Mouse (Mus musculus): ENCODE data around the gene Heyl. TPM values are rescaled to one million over a fixed set of nuclear protein-coding genes. Genes with fewer than 3 reads are reported as not detected.

The Heyl gene
- total and polyA plus RNA-seq, 3 experiments: not detected

DNA sequence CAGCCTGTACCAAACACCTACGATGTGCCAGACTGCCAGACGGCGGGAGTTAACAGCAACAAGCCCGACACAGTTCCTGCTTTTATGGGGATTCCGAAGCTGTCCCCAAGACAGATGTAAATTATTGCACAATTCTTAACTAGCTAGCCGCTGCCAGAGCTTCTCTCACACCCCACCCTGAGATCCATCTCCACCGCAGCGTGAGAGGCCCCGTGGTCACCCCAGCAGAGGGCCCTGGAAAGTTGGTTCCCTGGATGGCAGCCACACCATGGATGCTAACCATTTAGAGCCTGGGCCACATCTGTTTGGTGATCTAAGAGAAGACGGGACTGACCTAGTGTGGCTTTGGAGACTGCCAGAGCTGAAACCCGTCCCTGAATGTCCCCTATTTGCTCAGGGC, 4.2 kb upstream of the Heyl start:
- no peaks in the 10 kb centered on the region for H3K9me3 ChIP-seq (replicated peaks; ENCODE audit: insufficient read depth, low read length)
- no peaks in the 10 kb centered on the region for H3K79me2 ChIP-seq (ENCODE audit: control insufficient read depth, insufficient read depth, low read length, poor library complexity)
- no peak overlapping the region for H3K27ac ChIP-seq (ENCODE audit: control insufficient read depth, low read depth, low read length)
- H3K36me3 ChIP-seq (ENCODE audit: control insufficient read depth in 1 of 2, insufficient read depth in 2 of 2, low read length in 2 of 2): no peaks in the 10 kb centered on the region
- TF ChIP-seq ZMIZ1 (IDR thresholded peaks at IDR 0.05; ENCODE audit: low read depth, low read length) (no peak), SMC3 (IDR thresholded peaks at IDR 0.05; ENCODE audit: low read depth, low read length) (no peak), POLR2AphosphoS2 (IDR thresholded peaks at IDR 0.05; ENCODE audit: low read length) (no peak), TBP (IDR thresholded peaks at IDR 0.05; ENCODE audit: low read depth, low read length) (no peak)
- DNase-seq (ENCODE audit: low read depth, low spot score): no peak
- no peak overlapping the region for H3K4me3 ChIP-seq (ENCODE audit: control insufficient read depth in 1 of 2, insufficient read depth in 1 of 2, low read depth in 2 of 2, low read length in 2 of 2)
- H3K9ac ChIP-seq (ENCODE audit: control insufficient read depth, low read depth, low read length, poor library complexity, severe bottlenecking): no peak overlapping the region
- H3K27me3 ChIP-seq (ENCODE audit: control insufficient read depth in 1 of 2, insufficient read depth in 2 of 2, low read length in 2 of 2): peaks cover 0 to 20% of the 10 kb centered on the region in 2 experiments
- no peaks in the 10 kb centered on the region for H3K4me1 ChIP-seq (ENCODE audit: control insufficient read depth in 1 of 2, insufficient read depth in 2 of 2, low read length in 2 of 2)

DNA sequence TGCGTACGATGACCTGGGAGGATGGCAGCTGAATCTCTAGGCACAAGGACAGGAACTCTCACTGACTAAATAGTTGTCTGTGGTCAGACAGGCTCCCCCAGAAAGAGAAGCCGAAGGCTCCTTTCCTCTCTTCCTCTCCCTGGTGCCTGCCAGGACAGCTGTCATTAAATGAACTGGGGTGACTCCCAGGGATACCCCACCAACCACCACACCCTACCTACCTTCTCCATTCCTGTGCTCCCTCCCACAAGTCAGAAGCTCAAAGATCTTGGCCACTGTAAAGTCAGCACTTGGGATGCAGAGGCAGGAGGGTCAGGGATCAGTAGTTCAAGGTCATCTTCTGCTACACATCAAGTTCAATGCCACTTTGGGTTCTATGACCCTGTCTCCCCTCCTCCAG, 515 bp upstream of the Heyl start:
- H3K9ac ChIP-seq (ENCODE audit: control insufficient read depth, low read depth, low read length, poor library complexity, severe bottlenecking): no peak overlapping the region
- peaks cover 0 to 4% of the 10 kb centered on the region in 2 experiments; a peak in 1 of 4 replicates for H3K4me1 ChIP-seq (ENCODE audit: control insufficient read depth in 1 of 2, insufficient read depth in 2 of 2, low read length in 2 of 2)
- H3K9me3 ChIP-seq (replicated peaks; ENCODE audit: insufficient read depth, low read length): no peaks in the 10 kb centered on the region
- no peak overlapping the region for H3K4me3 ChIP-seq (ENCODE audit: control insufficient read depth in 1 of 2, insufficient read depth in 1 of 2, low read depth in 2 of 2, low read length in 2 of 2)
- peaks cover 0 to 16% of the 10 kb centered on the region in 2 experiments for H3K27me3 ChIP-seq (ENCODE audit: control insufficient read depth in 1 of 2, insufficient read depth in 2 of 2, low read length in 2 of 2)
- DNase-seq (ENCODE audit: low read depth, low spot score): no peak
- no peak overlapping the region for H3K27ac ChIP-seq (ENCODE audit: control insufficient read depth, low read depth, low read length)
- no peak for TF ChIP-seq ETS1 (IDR thresholded peaks at IDR 0.05; ENCODE audit: low read depth, low read length)
- TF ChIP-seq EP300 (IDR thresholded peaks at IDR 0.05; ENCODE audit: low read depth in 1 of 2, low read length in 2 of 2): no peak
- TF ChIP-seq SIN3A (IDR thresholded peaks at IDR 0.05; ENCODE audit: low read length): no peak
- TF ChIP-seq POLR2AphosphoS2 (IDR thresholded peaks at IDR 0.05; ENCODE audit: low read length): no peak
- TF ChIP-seq E2F4 (IDR thresholded peaks at IDR 0.05; ENCODE audit: borderline replicate concordance, low read depth, low read length): no peak
- no peak for TF ChIP-seq ZC3H11A (IDR thresholded peaks at IDR 0.05; ENCODE audit: low read depth, low read length)
- TF ChIP-seq JUND (IDR thresholded peaks at IDR 0.05; ENCODE audit: low read depth, low read length): no peak
- TF ChIP-seq RCOR1 (IDR thresholded peaks at IDR 0.05; ENCODE audit: low read depth, low read length): no peak
- TF ChIP-seq SMC3 (IDR thresholded peaks at IDR 0.05; ENCODE audit: low read depth, low read length): no peak
- TF ChIP-seq NELFE (IDR thresholded peaks at IDR 0.05; ENCODE audit: low read depth, low read length): no peak
- no peaks in the 10 kb centered on the region for H3K36me3 ChIP-seq (ENCODE audit: control insufficient read depth in 1 of 2, insufficient read depth in 2 of 2, low read length in 2 of 2)
- H3K79me2 ChIP-seq (ENCODE audit: control insufficient read depth, insufficient read depth, low read length, poor library complexity): no peaks in the 10 kb centered on the region

DNA sequence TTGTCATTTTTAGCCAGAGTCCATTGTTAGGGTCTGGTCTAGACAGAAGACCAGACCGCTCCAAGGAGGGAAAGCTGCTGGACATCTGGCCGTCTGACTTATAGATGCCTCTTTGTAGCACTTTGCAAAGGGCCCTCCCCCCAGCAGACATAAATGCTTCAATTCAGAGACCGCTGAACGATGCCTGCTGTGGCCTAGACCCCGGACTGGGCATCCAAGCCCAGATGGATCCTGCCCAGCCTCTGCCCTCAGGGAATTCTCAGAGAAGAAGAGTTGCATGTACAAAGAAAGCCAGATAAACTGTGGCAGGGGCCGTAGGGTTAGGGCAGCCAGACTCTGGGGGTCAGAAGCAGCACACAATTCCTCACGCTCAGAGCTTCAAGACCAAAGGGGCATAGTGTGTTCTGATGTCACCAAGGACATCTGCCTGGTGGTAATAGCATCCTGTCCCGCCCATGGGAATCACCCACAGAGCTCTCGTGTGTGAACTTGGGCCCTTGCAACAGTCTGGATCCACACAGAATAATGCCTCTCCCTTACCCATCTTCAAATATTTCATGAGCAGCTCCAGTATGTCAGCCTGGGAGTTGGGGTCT, 2.6 kb downstream of the Heyl start:
- Histone ChIP-seq H3K36me3 (ENCODE audit: control insufficient read depth in 1 of 2, insufficient read depth in 2 of 2, low read length in 2 of 2) (no peaks in the 10 kb centered on the region), H3K4me3 (ENCODE audit: control insufficient read depth in 1 of 2, insufficient read depth in 1 of 2, low read depth in 2 of 2, low read length in 2 of 2) (no peak overlapping the region), H3K9ac (ENCODE audit: control insufficient read depth, low read depth, low read length, poor library complexity, severe bottlenecking) (no peak overlapping the region), H3K4me1 (ENCODE audit: control insufficient read depth in 1 of 2, insufficient read depth in 2 of 2, low read length in 2 of 2) (peaks cover 0 to 4% of the 10 kb centered on the region in 2 experiments; a peak in 1 of 4 replicates), H3K27ac (ENCODE audit: control insufficient read depth, low read depth, low read length) (no peak overlapping the region), H3K9me3 (replicated peaks; ENCODE audit: insufficient read depth, low read length) (no peaks in the 10 kb centered on the region), H3K27me3 (ENCODE audit: control insufficient read depth in 1 of 2, insufficient read depth in 2 of 2, low read length in 2 of 2) (peaks cover 0 to 1% of the 10 kb centered on the region in 2 experiments; a peak in 2 of 4 replicates), H3K79me2 (ENCODE audit: control insufficient read depth, insufficient read depth, low read length, poor library complexity) (no peaks in the 10 kb centered on the region)
- TF ChIP-seq EP300 (IDR thresholded peaks at IDR 0.05; ENCODE audit: low read depth in 1 of 2, low read length in 2 of 2) (no peak), ZNF384 (IDR thresholded peaks at IDR 0.05; ENCODE audit: low read depth, low read length) (no peak), POLR2AphosphoS5 (IDR thresholded peaks at IDR 0.05; ENCODE audit: borderline replicate concordance, low read depth, low read length) (no peak), USF2 (IDR thresholded peaks at IDR 0.05; ENCODE audit: borderline replicate concordance in 1 of 2, insufficient read depth in 1 of 2, low read depth in 1 of 2, low read length in 2 of 2) (no peak), RAD21 (IDR thresholded peaks at IDR 0.05; ENCODE audit: low read depth, low read length) (no peak), GABPA (IDR thresholded peaks at IDR 0.05; ENCODE audit: low read depth, low read length) (no peak), E2F4 (IDR thresholded peaks at IDR 0.05; ENCODE audit: borderline replicate concordance, low read depth, low read length) (no peak), GATA1 (IDR thresholded peaks at IDR 0.05; ENCODE audit: low read depth, low read length) (no peak), TCF12 (IDR thresholded peaks at IDR 0.05; ENCODE audit: low read depth, low read length) (no peak), ELF1 (IDR thresholded peaks at IDR 0.05; ENCODE audit: low read depth, low read length) (no peak), CHD2 (IDR thresholded peaks at IDR 0.05; ENCODE audit: low read length) (no peak), MXI1 (IDR thresholded peaks at IDR 0.05; ENCODE audit: low read depth, low read length) (no peak), BHLHE40 (IDR thresholded peaks at IDR 0.05; ENCODE audit: borderline replicate concordance, low read depth, low read length) (no peak)
- DNase-seq (ENCODE audit: low read depth, low spot score): no peak

All from MEL (cell line).